Mouse (Mus musculus) cerebellum, postnatal 4 days (tissue): ENCODE results near the gene Klhdc8a.

Experiments
- DNase-seq, 2 experiments: peaks; one replicate each; pipeline ENCODE4 v3.0.0; 2022; ENCODE audit warnings: low spot score in 2 of 2, mixed read lengths in 1 of 2

Gene Klhdc8a

DNA sequence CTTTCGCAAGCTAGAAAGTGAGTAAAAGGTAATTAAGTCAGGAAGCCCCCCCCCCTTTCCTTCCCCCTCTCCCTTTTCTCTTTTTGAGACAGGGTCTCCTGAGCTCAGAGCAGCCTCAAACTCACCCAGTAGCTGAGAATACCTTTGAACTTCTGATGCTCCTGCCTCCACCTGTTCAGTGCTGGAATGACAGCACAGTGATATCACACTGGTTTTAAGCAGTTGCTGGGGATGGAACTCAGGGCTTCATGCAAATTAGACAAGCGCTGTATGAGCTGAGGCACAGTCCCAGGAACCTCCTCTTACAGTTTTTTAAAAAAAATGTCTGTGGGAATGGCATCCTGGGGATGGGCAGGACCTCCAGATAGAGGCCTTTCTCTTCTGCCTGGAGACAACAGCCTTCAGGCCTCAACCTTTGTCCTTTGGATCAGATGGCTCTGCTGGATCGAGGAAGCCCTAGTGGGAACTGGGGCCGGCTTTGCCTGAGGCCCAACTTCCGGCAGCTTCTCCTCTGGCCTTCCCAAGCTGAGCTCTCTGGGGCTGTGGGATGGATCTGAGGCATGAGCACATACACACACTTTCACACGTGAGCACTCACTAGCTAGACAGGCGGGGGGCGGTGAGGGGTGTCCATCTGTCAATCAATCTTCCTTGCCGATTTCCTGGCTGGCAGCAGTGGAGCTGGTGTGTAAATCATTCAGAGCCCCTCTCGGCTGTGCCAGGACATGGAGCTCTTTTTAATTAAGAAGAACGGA, 7.3 kb upstream of the Klhdc8a start:
- no peak for DNase-seq

DNA sequence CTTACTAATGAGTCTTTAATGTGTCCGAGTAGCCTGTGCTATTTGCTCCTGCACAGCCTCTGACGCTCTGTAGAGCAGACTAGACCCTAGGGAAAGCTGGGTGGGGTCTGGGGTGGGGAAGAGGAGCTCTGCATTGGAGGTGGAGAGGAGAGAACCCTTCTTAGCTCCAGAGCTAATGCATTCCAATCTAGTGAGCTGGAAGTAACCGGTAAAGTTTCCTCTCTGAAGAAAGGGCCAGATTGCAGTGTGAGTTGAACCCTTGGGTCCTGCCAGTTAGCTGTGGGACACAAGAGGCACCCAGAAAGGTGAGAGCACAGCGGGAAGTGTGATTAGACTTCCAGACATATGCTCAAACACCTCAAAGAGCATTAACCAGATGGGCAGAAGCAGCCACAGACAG, 6.7 kb upstream of the Klhdc8a start:
- DNase-seq = no peak

DNA sequence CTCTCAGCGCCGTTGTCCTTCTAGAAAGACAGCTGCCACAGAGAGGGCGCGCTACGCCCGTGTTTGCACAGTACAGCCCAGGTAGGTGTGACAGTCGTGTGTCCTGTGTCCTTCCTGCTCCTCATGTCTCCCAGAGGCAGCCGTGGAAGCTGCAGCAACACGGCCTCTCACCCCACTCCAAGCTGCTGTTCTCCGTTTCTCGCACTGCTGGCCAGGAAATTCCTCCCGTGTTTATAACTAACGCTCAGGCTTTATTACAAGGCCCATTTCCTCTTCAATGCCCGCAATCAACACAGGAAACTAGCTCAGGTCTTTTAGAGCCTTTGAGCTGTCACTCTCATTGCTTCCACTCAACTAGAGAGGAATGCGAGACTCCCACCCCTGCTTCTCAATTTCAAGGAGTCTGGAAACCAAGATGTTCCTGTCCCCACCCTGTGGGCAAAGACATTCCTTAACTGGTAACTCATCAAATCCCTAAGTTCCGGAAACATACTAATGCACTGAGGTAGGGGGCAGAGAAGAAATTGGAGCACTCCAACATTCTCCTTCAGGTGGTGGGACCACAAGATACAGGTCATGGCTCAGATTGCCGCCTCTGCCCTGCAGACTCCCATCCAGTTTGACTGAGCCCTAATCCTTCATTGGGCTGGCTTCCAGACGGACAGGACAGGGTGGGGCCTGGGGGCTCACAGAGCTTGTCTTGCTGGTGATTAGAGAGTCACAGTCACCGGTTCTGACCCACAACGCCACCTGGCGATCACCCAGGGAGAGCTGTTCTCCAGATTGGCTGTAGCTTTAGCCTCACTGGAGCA, 5.9 kb upstream of the Klhdc8a start:
- no peak for DNase-seq

DNA sequence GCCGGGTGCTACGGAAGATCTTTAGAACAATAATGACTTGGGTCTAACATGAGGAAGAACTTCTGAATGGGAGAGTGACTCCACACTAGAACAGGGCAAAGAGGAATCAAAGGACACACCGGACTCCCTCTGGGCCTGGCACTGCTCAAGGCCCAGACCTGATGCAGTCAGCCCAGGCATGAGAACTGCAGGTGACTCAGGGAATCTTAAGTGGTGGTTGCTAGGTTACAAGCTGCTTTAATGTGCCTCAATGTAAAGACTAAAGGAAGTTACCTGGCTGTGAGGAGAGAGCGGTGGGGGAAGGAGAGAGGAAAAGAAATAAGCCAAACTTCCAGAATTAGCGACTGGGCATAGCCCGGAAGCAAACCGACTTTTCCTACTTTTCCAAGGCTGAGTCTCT, 2.9 kb upstream of the Klhdc8a start:
- DNase-seq = no peak

DNA sequence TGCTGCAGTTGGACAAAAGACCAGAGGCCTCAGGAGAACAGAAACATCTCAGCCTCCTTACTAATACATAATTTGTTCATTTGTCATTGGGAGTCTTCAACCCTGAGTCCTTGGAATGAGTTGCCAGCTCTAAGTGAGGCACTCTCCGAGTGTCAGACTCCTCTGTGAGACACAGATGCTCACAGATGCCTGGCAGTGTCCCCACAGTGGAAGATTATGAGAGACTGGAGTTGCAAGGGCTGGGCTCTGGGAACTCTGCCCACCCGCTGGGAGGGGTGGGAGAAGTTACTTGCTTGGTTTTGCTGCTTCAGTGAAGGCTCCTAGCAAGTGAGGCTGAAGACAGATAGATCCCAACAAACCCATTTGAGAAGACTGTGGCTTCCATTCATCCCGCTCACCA, 2.4 kb upstream of the Klhdc8a start:
- no peak for DNase-seq

DNA sequence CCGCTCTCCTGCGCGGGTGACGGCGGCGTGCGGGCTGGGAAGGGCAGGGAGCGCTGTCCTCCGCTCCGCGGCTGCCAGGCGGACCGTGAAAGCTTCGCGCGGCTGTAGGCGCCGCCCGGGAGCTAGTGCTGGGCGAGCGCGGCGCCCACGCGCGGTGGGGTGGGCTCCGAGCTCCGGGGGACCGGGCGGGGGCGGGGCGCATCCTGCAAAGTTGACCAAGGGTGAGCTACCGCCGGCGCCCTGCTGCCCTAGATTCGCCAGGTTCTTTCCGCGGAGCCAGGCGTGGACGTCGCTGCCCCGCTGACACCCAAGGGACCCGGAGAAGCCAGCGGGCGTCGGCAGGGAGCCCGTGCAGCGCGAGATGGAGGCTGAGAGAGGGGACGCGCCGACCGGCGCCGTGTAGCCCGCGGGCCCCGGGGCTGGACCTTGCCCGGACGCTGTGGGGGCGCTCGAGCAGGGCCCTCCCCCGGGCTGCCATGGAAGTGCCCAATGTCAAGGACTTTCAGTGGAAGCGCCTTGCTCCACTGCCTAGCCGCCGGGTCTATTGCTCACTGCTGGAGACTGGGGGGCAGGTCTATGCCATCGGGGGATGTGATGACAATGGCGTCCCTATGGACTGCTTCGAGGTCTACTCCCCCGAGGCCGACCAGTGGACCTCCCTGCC, 507 bp downstream of the Klhdc8a start:
- peak in 1 of 2 experiments; percentile 42 for DNase-seq

DNA sequence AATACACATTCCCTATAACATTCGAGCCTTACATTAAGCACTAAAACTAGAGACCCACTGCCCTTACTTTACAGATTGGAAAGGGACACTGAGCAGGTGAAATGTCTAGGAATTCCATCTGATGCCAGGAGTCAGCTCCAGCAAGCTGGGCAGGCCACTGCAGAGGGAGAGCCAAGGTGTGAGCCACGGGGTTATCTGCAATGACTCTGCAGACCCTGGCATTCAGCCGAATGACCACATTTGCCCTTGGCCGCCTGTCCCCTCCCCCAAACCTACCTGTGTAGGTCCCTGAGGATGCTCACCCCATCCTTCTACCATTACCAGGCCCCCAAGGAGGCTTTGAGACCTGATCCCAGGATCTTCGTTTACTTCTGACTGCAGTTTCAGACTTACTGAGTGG, 1.3 kb downstream of the Klhdc8a start:
- no peak for DNase-seq

DNA sequence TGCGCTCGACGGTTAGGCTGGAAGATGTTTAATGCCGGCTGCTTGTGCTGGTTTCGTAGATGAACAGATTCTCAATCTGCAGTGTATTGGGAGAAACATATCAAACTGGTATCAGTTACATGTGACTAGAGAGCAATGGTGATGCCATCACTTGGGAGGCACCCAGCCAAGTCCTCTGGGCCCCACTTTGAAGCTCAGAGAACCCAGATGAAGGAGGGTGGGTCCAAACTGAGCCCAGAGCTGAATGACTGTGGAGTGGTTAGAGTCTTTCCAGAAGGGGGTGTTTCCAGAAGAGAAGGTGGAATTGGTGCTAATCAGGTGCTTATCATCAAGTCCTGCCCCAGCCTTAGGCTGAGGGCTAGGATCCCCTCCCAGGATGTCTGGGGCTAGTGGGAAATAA, 2.8 kb downstream of the Klhdc8a start:
- no peak for DNase-seq

DNA sequence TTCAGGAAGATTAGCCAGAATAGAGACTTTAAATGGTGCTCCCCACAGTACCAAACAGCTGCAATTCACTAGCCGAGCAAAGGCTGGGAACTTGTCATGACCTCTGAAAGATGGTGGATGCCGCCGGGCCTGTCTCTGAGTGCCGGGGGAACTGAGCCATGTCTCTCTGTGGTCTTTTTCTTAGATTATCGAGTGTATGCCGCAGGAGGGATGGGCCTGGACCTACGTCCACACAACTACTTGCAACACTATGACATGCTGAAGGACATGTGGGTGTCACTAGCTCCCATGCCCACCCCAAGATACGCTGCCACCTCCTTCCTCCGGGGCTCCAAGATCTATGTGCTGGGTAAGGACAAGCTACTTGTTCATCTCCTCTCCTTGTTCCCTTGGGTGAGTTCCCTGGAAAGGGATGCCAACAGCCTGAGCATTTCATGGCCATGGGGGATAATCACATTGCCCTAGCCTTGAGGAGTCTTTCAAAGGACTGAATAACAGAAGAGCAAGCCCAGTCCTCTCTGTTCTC, 4.0 kb downstream of the Klhdc8a start:
- DNase-seq = no peak

DNA sequence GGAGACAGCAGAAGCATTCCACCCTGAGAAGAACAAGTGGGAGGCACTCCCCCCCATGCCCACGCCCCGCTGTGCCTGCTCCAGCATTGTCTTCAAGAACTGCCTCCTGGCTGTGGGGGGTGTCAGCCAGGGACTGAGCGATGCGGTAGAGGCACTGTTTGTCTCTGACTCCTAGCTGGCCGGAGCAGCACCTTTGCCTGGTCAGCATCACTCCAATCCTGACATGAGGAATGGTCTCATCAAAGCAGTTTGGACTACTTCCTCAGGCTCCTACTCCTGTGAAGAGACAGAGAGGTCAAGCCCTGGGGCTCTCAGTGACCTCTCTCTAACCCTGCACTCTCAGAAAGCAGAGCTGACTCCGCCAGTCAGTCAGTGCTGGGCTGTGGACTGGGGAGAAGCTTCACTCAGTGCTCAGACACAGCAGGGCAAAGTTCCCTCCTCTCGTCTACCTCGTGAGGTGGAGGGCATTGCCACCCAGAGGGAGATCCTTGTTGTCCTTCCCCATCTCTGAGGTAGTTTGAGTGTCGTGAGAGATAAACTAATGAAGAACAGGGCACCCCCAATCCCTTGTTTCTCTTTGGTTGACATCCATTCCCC, 6.3 kb downstream of the Klhdc8a start:
- DNase-seq = no peak

DNA sequence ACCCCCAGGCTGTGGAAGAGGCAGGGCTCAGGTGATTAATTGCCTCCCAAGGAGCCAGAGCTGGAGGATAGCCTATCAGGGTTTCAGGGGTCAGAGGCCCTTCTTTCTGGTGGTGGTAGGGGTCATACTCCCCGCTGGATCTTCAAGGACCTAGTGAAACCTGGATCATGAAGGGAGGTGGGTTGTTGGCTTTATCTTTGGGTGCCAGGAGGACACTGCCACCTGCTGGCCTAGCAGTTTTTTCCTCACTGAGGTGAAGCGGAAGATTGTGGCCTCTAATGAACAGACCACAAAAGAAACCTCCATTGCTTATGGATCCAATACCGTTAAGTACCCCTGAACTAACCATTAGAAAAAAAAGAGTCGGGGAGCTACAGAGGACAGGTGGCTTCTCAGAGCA, 7.7 kb downstream of the Klhdc8a start:
- peak in 1 of 2 experiments; percentile 62 for DNase-seq

DNA sequence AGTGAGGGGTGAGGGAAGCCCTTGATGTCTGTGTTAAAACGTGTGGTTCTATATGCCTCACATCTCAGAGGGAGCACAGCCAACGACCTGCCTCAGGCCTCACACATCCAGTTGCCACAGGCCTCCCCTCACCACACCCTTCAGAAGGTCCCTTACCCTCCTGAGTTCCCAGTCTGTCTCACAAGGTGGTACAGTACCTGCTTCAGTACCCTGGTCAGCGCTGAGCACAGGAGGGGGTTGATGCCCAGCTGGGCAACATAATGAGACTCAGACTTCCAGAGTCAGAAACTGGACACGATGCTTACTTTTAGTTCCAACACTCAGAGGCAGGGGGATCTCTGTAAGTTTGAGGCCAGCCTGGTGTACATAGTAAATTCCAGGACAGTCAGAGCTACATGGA, 8.4 kb downstream of the Klhdc8a start:
- no peak for DNase-seq

DNA sequence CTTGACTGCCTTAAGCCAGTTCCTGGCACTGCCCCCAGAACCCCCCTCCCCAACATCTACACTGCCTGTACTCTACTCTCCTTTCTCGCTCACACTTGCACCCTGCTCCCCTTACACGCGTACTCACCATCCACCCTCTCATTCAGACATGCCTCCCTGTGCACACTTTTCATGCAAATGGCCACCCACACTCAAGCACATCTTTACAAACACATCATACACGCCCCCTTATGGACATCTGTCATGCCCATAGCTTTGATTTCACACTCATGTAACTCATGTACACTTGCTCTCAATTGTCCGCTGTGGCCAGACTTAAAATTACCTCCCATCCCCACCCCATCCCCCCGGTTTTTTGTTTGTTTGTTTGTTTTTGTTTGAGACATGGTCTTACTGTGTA, 9.5 kb downstream of the Klhdc8a start:
- DNase-seq = no peak

DNA sequence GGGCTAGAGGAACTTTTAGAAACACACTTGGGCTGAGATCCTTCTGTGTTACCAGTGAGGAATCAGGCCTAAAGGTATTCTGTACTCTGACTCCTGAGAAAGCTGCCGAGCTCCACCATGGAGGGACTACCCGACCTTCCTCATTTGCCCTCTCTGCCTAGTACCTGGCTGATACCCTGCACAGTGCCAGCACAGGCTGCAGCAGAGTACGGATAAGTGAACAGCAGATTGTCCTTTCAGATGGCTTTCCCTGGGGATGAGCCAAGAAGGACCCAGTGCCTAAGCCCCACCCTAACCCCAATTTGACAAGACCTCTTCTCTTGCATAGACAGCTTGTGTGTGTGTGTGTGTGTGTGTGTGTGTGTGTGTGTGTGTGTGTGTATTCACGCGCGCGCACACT, 10.2 kb downstream of the Klhdc8a start:
- no peak for DNase-seq

DNA sequence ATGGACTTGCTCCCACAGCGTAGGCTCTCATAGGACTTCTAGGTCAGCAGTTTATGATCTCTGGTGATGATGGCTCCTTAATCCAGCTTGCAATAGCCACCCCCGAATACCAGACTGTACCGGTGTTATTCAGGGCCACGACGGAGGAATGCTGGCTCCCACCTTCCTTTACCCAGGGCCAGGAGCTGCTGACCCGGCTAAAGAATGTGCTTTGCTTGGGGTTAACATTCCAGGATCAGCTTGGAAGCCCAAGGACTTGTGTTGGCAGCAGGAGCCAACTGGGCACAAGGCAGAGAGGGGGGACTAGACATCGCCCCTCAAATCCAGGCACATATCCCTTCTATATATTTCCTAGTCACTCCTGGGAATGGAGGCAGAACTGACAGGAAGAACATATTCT, 12.3 kb downstream of the Klhdc8a start:
- no peak for DNase-seq

DNA sequence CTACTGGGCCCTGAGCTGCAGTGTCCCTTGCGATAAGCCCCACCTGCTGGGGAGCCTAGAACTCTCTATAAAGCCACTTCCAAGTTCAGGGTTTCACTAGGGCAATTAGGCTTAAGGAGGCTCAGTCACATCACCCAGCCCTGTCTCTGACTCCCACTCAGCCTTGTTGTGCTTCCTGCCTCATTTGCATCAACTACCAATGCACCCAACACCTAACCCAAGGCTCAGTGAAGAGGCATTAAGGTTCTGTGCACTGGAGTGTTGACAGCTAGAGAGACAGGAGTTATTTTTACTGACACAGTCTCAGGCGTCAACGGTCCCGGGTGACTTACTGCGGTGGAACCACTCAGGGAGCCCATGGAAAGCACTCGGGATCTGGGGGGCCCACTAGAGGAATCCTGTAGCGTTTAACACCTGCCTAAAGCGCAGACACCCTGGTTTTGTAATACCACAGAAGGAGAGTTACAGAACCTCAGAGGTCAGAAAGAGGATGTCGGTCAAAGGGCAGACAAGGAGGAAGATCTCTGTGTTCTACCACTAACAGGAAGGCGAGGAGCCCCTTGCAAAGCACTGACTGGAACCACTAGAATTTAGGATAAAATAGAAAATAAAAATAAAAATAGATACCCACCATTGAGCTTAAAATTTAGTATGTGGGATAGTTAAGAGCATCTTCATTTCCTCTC, 12.9 kb downstream of the Klhdc8a start:
- DNase-seq = no peak

DNA sequence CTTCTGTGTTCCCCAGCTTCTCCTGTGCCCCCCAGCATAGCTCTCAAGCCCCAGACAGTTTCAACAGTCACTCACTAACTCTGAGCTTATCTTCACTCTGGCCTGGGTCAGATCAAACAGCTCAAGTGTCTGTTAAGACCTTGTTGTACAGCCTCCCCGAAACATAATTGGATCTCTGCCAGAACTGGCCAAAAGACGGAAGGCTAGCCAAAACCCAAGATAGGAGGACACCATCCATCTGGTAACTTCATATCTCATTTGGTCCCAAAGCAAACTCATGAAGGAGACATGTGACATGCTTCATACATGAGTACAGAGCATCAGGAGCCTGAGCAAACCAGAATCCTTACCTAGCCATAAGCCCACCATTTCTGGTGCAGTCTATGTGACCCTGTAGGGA, 13.6 kb downstream of the Klhdc8a start:
- DNase-seq = no peak

DNA sequence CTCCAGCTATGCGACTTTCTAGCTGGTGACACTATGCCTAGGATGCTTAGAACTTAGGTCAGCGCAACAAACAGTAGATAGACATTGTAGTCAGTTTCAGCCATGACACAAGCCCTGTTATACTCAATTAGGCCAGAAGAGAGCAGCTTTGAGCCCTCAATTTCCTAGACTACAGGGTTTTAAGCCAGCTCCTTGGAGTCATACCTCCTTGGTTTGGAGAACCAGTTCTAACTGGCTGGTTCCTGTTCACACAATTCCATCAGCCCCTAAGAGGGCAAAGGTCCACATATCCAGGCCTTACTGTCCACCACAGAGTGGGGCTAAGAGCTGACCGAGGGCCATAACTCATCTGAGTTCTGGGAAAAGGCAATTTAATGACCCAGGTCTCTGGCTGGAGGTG, 14.3 kb downstream of the Klhdc8a start:
- peak in 1 of 2 experiments; percentile 67 for DNase-seq

DNA sequence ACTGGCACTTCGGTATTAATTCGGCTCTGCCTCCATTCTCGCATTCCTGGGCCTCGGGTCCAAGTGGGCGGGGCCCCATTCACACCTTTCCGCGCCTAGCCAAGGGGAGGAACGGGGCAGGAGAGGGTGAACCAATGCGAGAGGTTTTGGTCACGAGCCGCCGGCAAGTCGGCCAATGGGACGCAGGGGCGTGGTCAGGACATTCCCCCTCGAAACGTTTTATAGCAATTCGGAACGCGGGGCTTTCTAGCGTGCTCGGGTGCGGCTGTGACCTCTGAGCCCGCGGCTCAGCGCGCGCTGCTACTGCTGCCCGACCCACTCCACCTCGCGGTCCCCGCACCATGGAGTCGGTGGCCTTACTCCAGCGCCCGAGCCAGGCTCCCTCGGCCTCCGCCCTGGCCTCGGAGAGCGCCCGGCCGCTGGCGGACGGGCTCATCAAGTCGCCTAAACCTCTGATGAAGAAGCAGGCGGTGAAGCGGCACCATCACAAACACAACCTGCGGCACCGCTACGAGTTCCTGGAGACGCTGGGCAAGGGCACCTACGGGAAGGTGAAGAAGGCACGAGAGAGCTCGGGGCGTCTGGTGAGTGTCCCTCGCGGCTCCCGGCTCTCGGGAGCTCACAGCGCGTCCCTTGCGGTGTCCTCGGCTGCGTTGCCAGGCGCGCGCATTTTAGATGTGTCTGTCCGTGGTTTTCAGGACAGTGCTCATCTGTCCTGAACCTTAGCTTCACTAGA, 17.6 kb downstream of the Klhdc8a start, which contains the start of gene Nuak2:
TSS of gene Nuak2 (plus strand) at position 238 of the 736 bp plus-strand sequence.
- peak; percentile 58 to 76 for DNase-seq

DNA sequence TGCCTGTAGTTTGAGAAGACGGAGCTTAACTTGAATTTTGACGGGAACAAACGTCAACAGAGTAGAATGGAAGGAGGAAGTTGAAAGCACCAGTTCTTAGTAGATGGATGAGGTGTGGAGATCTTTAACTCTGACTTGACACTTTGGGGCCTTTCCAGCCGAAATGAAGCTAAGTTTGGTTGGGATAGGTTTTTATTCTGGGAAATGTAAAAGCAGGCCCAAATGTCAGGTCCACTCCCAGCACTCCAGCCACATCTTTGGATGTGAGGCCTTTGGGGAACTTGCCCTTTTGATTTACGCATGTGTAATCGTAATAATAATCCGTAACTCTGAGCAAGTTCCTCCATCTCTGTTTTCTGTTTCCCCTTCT, 18.2 kb downstream of the Klhdc8a start:
- no peak for DNase-seq

DNA sequence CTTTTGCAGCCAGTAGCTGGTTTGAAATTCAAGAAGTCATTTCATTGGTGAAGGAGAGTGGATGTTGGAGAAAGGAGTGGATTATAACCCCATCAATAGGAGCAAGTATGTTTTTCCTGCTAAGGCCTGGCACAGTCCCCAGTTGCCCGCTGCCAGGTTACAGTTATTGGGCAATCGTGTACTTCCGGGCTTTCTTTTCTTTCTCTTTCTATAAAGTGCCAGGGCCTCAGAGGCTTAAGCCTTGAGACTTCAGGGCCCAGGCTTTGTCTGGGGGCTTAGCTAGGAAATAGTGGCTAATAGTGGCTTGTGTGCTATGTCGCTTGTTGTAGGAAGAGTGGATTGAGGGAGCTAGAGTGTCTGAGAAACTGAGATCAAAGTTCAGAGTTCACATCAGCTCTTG, 19.0 kb downstream of the Klhdc8a start:
- no peak for DNase-seq
